Mouse (Mus musculus) ZHBTc4 (cell line): ENCODE measurements around the gene Dpm2.
A peak's percentile ranks its signal among the peaks of the same experiment; 100 is the strongest.

Source experiments
- DNase-seq: peaks from one replicate; pipeline ENCODE4 v3.0.0-alpha.2; 2011; ENCODE audit warnings: low read depth, low spot score

Dpm2 gene

GRCm38 (mm10) chr2:32546951-32547350 lies 23.7 kb upstream of the Dpm2 start:
- DNase-seq: no peak

- DNase-seq: no peak
These were observed 23.3 kb upstream of the Dpm2 start for GRCm38 (mm10) chr2:32547380-32547779.

DNA sequence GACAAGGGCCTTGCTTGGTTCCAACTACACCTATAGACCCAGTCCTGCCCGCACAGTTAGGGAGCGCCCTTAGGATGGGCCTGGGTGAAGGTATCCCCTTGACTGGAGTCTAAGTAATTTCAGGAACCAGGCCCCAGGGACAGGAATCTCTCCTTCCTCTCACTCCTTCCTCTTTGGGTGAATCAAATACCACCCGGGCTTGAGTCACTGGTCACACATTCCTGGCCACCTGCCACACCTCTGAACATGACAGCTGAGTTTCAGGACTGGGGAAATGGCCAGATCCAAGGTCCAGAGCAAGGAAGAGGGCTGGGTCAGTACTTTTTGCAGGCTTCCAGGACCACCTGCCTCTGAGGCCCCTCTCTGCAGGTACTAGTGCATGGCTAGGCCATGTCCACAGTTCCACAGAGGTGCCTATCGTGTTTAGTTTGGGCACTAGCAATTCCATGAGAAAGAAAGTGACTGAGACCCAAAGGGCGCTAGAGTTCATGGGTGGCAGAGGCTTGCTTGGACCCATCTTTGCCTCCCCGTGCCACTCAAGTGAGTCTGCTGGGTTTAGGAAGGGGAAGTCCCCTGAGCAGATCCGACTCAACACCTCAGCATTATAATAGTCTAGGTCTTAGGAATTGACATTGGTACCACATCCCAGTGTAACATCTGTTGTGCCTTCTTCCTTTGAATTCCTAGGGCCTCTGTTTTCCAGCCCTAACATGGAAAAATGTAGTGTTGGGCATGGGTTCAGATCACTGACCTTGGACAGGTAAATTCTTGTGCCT lies 22.5 kb upstream of the Dpm2 start:
- DNase-seq: no peak

GRCm38 (mm10) chr2:32549171-32549570 lies 21.5 kb upstream of the Dpm2 start:
- DNase-seq: no peak

GRCm38 (mm10) chr2:32549764-32550163 lies 20.9 kb upstream of the Dpm2 start:
- no peak for DNase-seq

GRCm38 (mm10) chr2:32551236-32551635 lies 19.4 kb upstream of the Dpm2 start:
- no peak for DNase-seq

- no peak for DNase-seq
These were observed 17.0 kb upstream of the Dpm2 start for GRCm38 (mm10) chr2:32553592-32554148.

DNA sequence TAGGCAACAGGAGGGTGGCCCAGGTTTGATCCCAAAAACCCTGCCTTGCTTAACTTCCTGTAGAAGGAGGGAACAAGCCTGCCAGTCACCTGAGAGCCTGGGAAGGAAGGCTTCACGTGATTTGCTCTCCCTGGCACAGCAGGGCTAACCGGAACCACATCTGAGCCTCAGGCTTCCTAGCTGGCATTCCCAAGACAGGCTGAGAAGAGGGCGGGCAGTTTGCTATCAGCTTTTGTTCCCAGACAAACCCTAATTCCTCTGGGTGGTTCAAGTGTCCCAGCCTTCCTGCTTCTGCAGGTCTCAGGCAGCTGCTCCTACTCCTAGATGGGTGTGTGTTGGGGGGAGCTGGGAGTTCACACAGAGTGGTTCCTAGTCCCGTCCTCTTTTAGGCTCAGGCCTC lies 15.2 kb upstream of the Dpm2 start:
- DNase-seq: peak; percentile 87

DNA sequence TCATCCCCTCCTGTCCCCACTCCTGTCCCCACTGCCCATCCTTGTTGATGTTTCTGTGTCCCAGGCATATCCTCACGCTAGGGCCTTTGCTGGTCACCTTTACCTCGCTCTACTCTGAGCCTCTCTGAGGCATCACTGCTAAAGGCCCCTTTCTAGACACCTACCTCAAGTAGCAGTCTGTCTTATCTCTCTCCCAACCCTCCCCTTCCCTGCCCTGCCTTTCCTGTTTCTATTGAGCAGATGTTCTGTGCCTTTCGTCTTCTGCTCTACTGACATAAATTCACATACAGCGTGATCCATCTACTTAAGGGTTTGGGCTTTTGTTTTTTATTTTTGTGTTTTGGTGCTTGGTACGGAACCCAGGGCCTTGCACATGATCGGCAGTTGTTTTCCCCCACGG lies 14.6 kb upstream of the Dpm2 start:
- DNase-seq: no peak

DNA sequence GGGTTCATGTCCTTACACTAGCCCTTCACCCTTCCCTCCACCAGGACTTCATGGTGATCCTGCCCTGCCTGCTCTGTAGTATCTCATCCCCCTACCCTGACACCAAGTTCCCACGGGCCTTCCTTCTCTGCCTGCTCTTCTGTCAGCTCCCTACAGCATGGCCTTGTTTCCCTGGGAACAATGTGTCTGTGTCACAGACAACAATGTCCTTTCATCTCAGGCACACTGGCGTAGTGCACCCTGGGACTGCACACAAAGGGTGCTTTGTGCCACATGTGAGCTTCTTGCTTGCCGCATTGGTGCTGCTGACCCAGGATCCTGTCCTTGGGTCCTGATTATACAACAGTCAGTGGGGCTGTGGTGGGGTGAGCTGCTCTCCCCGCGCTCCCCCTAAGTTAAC lies 11.1 kb upstream of the Dpm2 start:
- no peak for DNase-seq

GRCm38 (mm10) chr2:32566536-32567063 lies 4.1 kb upstream of the Dpm2 start:
- DNase-seq: peak; percentile 88

DNA sequence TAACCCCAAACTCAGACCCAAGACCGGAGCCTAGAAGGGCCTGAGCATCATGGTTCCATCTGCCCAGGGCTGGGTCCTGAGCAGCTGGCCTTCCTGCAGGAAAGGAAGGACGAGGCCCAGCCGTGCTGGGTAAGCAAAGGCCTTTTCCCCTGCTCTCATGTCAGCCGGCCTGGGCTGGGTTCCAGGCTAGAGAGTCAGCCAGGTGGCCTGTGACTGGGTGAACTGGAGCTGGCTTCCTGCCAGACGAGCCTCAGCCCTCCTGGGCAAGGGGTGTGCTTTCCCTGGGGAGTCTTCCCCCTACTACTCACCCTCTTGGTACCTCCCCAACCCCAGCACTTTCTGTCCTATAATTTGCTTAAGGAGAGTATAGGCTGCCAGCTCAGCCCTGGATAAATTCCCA lies 2.5 kb upstream of the Dpm2 start:
- no peak for DNase-seq

DNA sequence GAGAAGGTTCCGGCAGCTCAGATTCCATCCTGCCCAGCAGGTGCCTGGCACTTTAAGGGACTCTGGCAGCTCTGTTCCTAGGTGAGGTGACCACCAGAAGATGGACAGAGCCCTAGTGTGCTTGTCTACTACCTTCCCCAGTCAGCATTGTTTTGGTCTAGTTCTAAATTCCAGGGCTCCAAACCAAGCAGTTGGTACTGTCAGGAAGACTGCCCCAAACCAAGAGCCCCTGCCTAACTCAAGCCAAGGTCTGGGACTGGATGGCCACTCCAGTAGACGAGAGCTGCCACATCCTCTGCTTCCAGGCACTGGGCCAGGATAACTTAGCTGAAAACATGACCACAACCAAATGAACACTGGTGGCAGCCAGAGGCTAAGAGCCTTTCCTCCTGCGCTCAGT lies 1.7 kb upstream of the Dpm2 start:
- DNase-seq: no peak

GRCm38 (mm10) chr2:32572196-32572595 lies 1.5 kb downstream of the Dpm2 start:
- DNase-seq: no peak

GRCm38 (mm10) chr2:32574497-32574896 lies 3.8 kb downstream of the Dpm2 start, which contains the start of gene Pip5kl1:
Gene Pip5kl1 (plus strand): TSS chr2:32574797.
- DNase-seq: no peak

GRCm38 (mm10) chr2:32574901-32575585 lies 4.4 kb downstream of the Dpm2 start:
- DNase-seq: peak; percentile 65

GRCm38 (mm10) chr2:32575586-32576160 lies 5.0 kb downstream of the Dpm2 start, which contains the start of gene 9430097D07Rik:
Gene 9430097D07Rik (minus strand): TSS chr2:32575684.
- DNase-seq: peak; percentile 83

DNA sequence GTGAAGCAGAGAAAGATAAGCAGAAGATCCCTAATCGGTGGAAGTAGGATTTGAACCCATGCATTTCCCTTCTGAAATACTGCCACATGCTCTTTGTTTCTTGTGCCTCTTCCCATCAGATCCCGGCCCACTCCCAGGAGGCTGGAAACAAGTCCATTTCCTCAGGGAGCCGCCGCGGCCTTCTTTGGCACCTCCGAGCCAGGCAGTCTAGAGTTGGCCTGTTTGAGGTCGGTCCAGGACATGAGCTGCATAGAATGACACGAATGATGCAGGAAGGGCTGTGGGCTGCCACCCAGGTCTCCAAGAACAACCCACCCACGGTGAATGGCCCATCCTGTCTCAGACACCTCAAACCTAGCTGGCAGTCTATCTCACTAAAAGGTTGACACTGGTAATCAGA lies 5.9 kb downstream of the Dpm2 start:
- DNase-seq: no peak

DNA sequence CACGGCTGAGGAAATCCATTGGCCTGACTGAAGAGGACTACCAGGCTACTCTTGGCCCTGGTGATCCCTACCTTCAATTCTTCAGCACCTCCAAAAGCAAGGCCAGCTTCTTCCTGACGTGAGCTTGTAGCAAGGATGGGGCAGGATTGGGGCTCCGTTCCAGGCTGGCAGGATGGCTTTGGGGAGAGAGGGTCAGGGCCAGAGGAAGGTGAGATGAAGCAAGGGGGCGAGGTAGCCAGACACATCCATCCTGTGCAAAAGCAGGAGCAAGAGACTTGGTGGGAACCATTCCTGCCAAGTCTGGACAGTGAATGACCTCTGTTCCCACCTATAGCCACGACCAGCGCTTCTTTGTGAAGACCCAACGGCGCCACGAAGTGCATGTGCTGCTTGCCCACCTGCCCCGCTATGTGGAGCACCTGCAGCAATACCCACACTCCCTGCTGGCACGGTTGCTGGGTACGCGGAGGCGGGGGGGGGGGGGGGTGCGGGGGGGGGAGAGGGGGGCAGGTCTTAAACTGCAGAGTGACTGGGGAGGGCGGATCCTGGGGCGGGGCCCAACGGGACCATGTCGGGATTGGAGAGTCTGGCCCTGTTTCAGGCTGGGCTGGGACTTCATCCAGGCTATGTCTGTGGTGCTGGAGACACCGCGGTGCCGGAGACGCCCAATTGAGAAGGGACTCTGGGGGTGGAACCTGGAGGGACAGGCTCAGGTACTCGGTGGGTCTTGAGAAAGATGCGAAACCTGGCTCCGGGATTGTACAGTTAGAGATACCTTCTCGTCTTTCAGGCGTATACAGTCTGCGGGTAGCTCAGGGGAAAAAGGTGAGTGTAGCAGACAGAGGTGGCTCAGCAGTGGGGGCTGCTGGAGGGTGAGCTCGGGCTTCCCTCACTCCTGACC lies 7.7 kb downstream of the Dpm2 start:
- no peak for DNase-seq

- peak; percentile 68 for DNase-seq
These were observed 10.9 kb downstream of the Dpm2 start for GRCm38 (mm10) chr2:32581450-32582095.
